Mouse (Mus musculus) midbrain, embryonic 14.5 days (tissue): Measurements from ENCODE around the gene Pdzd2. TPM values are rescaled to one million over a fixed set of nuclear protein-coding genes. Genes with fewer than 3 reads are reported as not detected.

Experiments used
- ATAC-seq: fragments of 200-750 bp; cut with Nextera tagmentation; 2 replicates; pipeline ENCODE4 v1.8.0; 2017; ENCODE audit warnings: moderate number of reproducible peaks, moderate library complexity; ENCODE audit not compliant: low FRiP score, low TSS enrichment
- DNase-seq: peaks from one replicate; pipeline ENCODE4 v3.0.0-alpha.2; 2015
- H3K27ac ChIP-seq: fragments of 300-500 bp; sonication (generic); replicated peaks from 2 replicates; pipeline ENCODE4 v1.5.1; 2014; ENCODE audit warnings: mild to moderate bottlenecking, low read depth, low read length, moderate library complexity
- H3K27me3 ChIP-seq: fragments of 300-500 bp; sonication (generic); 2 replicates; pipeline ENCODE4 v1.6.1; 2014; ENCODE audit warnings: low read length, control low read depth, mixed read lengths; ENCODE audit not compliant: control insufficient read depth, insufficient read depth
- H3K36me3 ChIP-seq: fragments of 300-500 bp; sonication (generic); 2 replicates; pipeline ENCODE4 v1.6.1; 2014; ENCODE audit warnings: low read length, control low read depth; ENCODE audit not compliant: control insufficient read depth, insufficient read depth
- H3K4me1 ChIP-seq: fragments of 300-500 bp; sonication (generic); 2 replicates; pipeline ENCODE4 v1.6.1; 2014; ENCODE audit warnings: mild to moderate bottlenecking, antibody characterized with exemption, low read length, control low read depth; ENCODE audit not compliant: control insufficient read depth, insufficient read depth
- H3K4me2 ChIP-seq: fragments of 300-500 bp; sonication (generic); 2 replicates; pipeline ENCODE4 v1.6.1; 2014; ENCODE audit warnings: mild to moderate bottlenecking, low read length, moderate library complexity
- H3K4me3 ChIP-seq: fragments of 300-500 bp; sonication (generic); replicated peaks from 2 replicates; pipeline ENCODE4 v1.5.1; 2014; ENCODE audit warnings: low read depth, low read length
- H3K9ac ChIP-seq: fragments of 300-500 bp; sonication (generic); replicated peaks from 2 replicates; pipeline ENCODE4 v1.6.1; 2014; ENCODE audit warnings: mild to moderate bottlenecking, low read length, moderate library complexity
- H3K9me3 ChIP-seq: fragments of 300-500 bp; sonication (generic); 2 replicates; pipeline ENCODE4 v1.6.1; 2016; ENCODE audit warnings: low read length, control low read depth, mixed read lengths; ENCODE audit not compliant: control insufficient read depth
- WGBS: fragments of 180-500 bp; shearing (Covaris S2); extraction: QIAGEN DNeasy Blood & Tissue Kit; methylation state at CpG from one replicate; pipeline ENCODE4 v1.1.7; 2014; 5-methylcytosine and 5-hydroxymethylcytosine counted together
- polyA plus RNA-seq: library from polyadenylated mRNA; unstranded; fragments of >200 nt; fragmentation: Nextera tagmentation; extraction: Ambion mirVana; gene quantifications from 2 replicates; pipeline ENCODE4 v1.2.1, GENCODE M21; 2014

Gene Pdzd2
- polyA plus RNA-seq, 1 experiment from 2014 or later: 11.2 TPM

GRCm38 (mm10) chr15:12697741-12698140 lies 42.0 kb downstream of the Pdzd2 start:
- H3K36me3 ChIP-seq: no peaks in the 10 kb centered on the region
- H3K4me3 ChIP-seq: no peak overlapping the region
- H3K9me3 ChIP-seq: no peaks in the 10 kb centered on the region
- WGBS: 70% methylated on average over 7 of the region's 7 CpGs
- H3K9ac ChIP-seq: no peak overlapping the region
- H3K27me3 ChIP-seq: no peaks in the 10 kb centered on the region
- DNase-seq (no peak), ATAC-seq (no peak)
- H3K4me2 ChIP-seq: no peak overlapping the region
- no peak overlapping the region for H3K27ac ChIP-seq
- H3K4me1 ChIP-seq: 0 out of 2 replicates have a peak, but pooled peaks cover 3% of the 10 kb centered on the region

- Histone ChIP-seq H3K4me3 (no peak overlapping the region), H3K9me3 (no peaks in the 10 kb centered on the region), H3K27ac (no peak overlapping the region), H3K27me3 (no peaks in the 10 kb centered on the region), H3K4me1 (0 out of 2 replicates have a peak, but pooled peaks cover 3% of the 10 kb centered on the region), H3K36me3 (no peaks in the 10 kb centered on the region), H3K9ac (no peak overlapping the region), H3K4me2 (no peak overlapping the region)
- ATAC-seq (no peak), DNase-seq (no peak)
- WGBS: 24% methylated on average over 8 of the region's 8 CpGs
These were observed 42.8 kb downstream of the Pdzd2 start for GRCm38 (mm10) chr15:12696889-12697288.

- Histone ChIP-seq H3K36me3 (no peaks in the 10 kb centered on the region), H3K4me3 (no peak overlapping the region), H3K27ac (no peak overlapping the region), H3K4me1 (no peaks in the 10 kb centered on the region), H3K9ac (no peak overlapping the region), H3K27me3 (no peaks in the 10 kb centered on the region), H3K4me2 (no peak overlapping the region), H3K9me3 (peaks cover 5% of the 10 kb centered on the region; the same call in 1 of the 2 replicates)
- WGBS: 86% methylated on average over 7 of the region's 7 CpGs
- DNase-seq (no peak), ATAC-seq (no peak)
These were observed 49.9 kb downstream of the Pdzd2 start for GRCm38 (mm10) chr15:12689716-12690381.

- 37% methylated on average over 9 of the region's 9 CpGs for WGBS
- Histone ChIP-seq H3K9me3 (peaks cover 5% of the 10 kb centered on the region; the same call in 1 of the 2 replicates), H3K27ac (no peak overlapping the region), H3K9ac (no peak overlapping the region), H3K4me2 (no peak overlapping the region), H3K27me3 (no peaks in the 10 kb centered on the region), H3K36me3 (no peaks in the 10 kb centered on the region), H3K4me1 (0 out of 2 replicates have a peak, but pooled peaks cover 4% of the 10 kb centered on the region), H3K4me3 (no peak overlapping the region)
- peak; percentile 35 for DNase-seq
- ATAC-seq: peak; percentile 20; the same call in 1 of the 2 replicates
These were observed 57.2 kb downstream of the Pdzd2 start for GRCm38 (mm10) chr15:12682549-12682948.

- ATAC-seq (no peak), DNase-seq (no peak)
- WGBS: 95% methylated on average over 2 of the region's 2 CpGs
- Histone ChIP-seq H3K4me2 (no peak overlapping the region), H3K27me3 (no peaks in the 10 kb centered on the region), H3K9me3 (peaks cover 5% of the 10 kb centered on the region; the same call in 1 of the 2 replicates), H3K36me3 (no peaks in the 10 kb centered on the region), H3K27ac (no peak overlapping the region), H3K4me1 (0 out of 2 replicates have a peak, but pooled peaks cover 4% of the 10 kb centered on the region), H3K4me3 (no peak overlapping the region), H3K9ac (no peak overlapping the region)
These were observed 57.8 kb downstream of the Pdzd2 start for GRCm38 (mm10) chr15:12681891-12682290.

- Histone ChIP-seq H3K27ac (no peak overlapping the region), H3K4me2 (no peak overlapping the region), H3K9ac (no peak overlapping the region), H3K36me3 (no peaks in the 10 kb centered on the region), H3K27me3 (no peaks in the 10 kb centered on the region), H3K9me3 (peaks cover 5% of the 10 kb centered on the region; the same call in 1 of the 2 replicates), H3K4me3 (no peak overlapping the region), H3K4me1 (0 out of 2 replicates have a peak, but pooled peaks cover 4% of the 10 kb centered on the region)
- no peak for DNase-seq
- 82% methylated on average over 7 of the region's 7 CpGs for WGBS
- ATAC-seq: no peak
These were observed 59.0 kb downstream of the Pdzd2 start for GRCm38 (mm10) chr15:12680750-12681149.

GRCm38 (mm10) chr15:12679996-12680395 lies 59.7 kb downstream of the Pdzd2 start:
- no peak overlapping the region for H3K9ac ChIP-seq
- H3K27me3 ChIP-seq: no peaks in the 10 kb centered on the region
- DNase-seq (no peak), ATAC-seq (no peak)
- H3K4me1 ChIP-seq: 0 out of 2 replicates have a peak, but pooled peaks cover 4% of the 10 kb centered on the region
- 90% methylated on average over 6 of the region's 6 CpGs for WGBS
- no peak overlapping the region for H3K4me2 ChIP-seq
- H3K36me3 ChIP-seq: no peaks in the 10 kb centered on the region
- peaks cover 5% of the 10 kb centered on the region; the same call in 1 of the 2 replicates for H3K9me3 ChIP-seq
- H3K4me3 ChIP-seq: no peak overlapping the region
- no peak overlapping the region for H3K27ac ChIP-seq

- H3K9ac ChIP-seq: no peak overlapping the region
- WGBS: 94% methylated on average over 2 of the region's 2 CpGs
These were observed 61.1 kb downstream of the Pdzd2 start for GRCm38 (mm10) chr15:12678540-12679112.

GRCm38 (mm10) chr15:12675366-12675765 lies 64.4 kb downstream of the Pdzd2 start:
- no peak for ATAC-seq
- Histone ChIP-seq H3K4me2 (no peak overlapping the region), H3K9ac (no peak overlapping the region), H3K36me3 (no peaks in the 10 kb centered on the region), H3K4me3 (no peak overlapping the region), H3K9me3 (no peaks in the 10 kb centered on the region), H3K27ac (no peak overlapping the region), H3K27me3 (no peaks in the 10 kb centered on the region), H3K4me1 (no peaks in the 10 kb centered on the region)
- WGBS: 74% methylated on average over 3 of the region's 3 CpGs
- no peak for DNase-seq

More at GRCm38 (mm10) chr15:12678540-12679112, 61.1 kb downstream of the Pdzd2 start:
- Histone ChIP-seq H3K27me3 (no peaks in the 10 kb centered on the region), H3K27ac (no peak overlapping the region), H3K4me3 (no peak overlapping the region), H3K4me2 (no peak overlapping the region), H3K9me3 (no peaks in the 10 kb centered on the region), H3K36me3 (no peaks in the 10 kb centered on the region), H3K4me1 (0 out of 2 replicates have a peak, but pooled peaks cover 4% of the 10 kb centered on the region)
- ATAC-seq: no peak
- no peak for DNase-seq
